In genomic region chr9:86092998-86093397, GRCm38 (mm10) we compare ENCODE assay signal across 31 mouse cellular contexts.
DNase-seq lines count a peak whose midpoint lies in the region; ATAC-seq and TF ChIP-seq lines count a peak whose summit lies in the region.
"Had no signal": no experiment of that assay in that cellular context is flagged by ENCODE, and none has a peak within 500 bp of the region (broad histone marks: within the 10 kb centered on the region; RNA-seq: fewer than 3 reads in every experiment).

No protein-coding gene starts in this region.

- no peak for TF ChIP-seq POLR2A in kidney, adult 2 months (IDR thresholded peaks at IDR 0.05; ENCODE audit: low read depth, low read length)

- TF ChIP-seq CTCF in kidney, postnatal 0 days (IDR thresholded peaks at IDR 0.05; ENCODE audit: low read depth): no peak
- no peak for TF ChIP-seq CTCF in kidney, adult 2 months (conservative IDR thresholded peaks at IDR 0.05; ENCODE audit: insufficient read depth, insufficient read length, low read depth, low read length)

- no peaks in the 10 kb centered on the region for H3K9me3 ChIP-seq in hindbrain, embryonic 11.5 days (ENCODE audit: control insufficient read depth, low read length)
- H3K9me3 ChIP-seq in hindbrain, embryonic 10.5 days: no peaks in the 10 kb centered on the region
- H3K9me3 ChIP-seq in kidney, embryonic 14.5 days (ENCODE audit: control insufficient read depth, low read length): no peaks in the 10 kb centered on the region
- H3K9me3 ChIP-seq in kidney, postnatal 0 days (replicated peaks; ENCODE audit: low read length): no peaks in the 10 kb centered on the region
- H3K9me3 ChIP-seq: embryonic facial prominence, embryonic 10.5 days; embryonic facial prominence, embryonic 13.5 days; forebrain, embryonic 12.5 days; forebrain, embryonic 15.5 days; G1E; heart, embryonic 10.5 days; heart, embryonic 13.5 days had no signal

- H3K36me3 ChIP-seq in hindbrain, embryonic 11.5 days (ENCODE audit: control insufficient read depth, insufficient read depth, low read length): no peaks in the 10 kb centered on the region
- no peaks in the 10 kb centered on the region for H3K36me3 ChIP-seq in hindbrain, embryonic 10.5 days
- H3K36me3 ChIP-seq in kidney, embryonic 14.5 days (ENCODE audit: control insufficient read depth, insufficient read depth, low read length): no peaks in the 10 kb centered on the region
- no peaks in the 10 kb centered on the region for H3K36me3 ChIP-seq in kidney, postnatal 0 days (ENCODE audit: insufficient read depth, low read length)
- no peaks in the 10 kb centered on the region for H3K36me3 ChIP-seq in kidney, adult 2 months (ENCODE audit: control insufficient read depth, insufficient read depth, low read length)
- H3K36me3 ChIP-seq: embryonic facial prominence, embryonic 10.5 days; embryonic facial prominence, embryonic 13.5 days; forebrain, embryonic 12.5 days; forebrain, embryonic 15.5 days; G1E; heart, embryonic 10.5 days; heart, embryonic 13.5 days had no signal

- ATAC-seq in hindbrain, embryonic 11.5 days (ENCODE audit: low FRiP score): peak; percentile 83
- ATAC-seq in kidney, embryonic 14.5 days (ENCODE audit: low FRiP score, low TSS enrichment): peak; percentile 86
- ATAC-seq in kidney, postnatal 0 days (replicated peaks; ENCODE audit: low FRiP score, low read depth): peak; percentile 23; the same call in 1 of the 2 replicates
- ATAC-seq: forebrain, embryonic 15.5 days; hindbrain, postnatal 0 days; inflammation-experienced regulatory T-cells, adult 6 months; Patski had no signal

- H3K27ac ChIP-seq in hindbrain, embryonic 11.5 days (ENCODE audit: low read depth, low read length): no peak overlapping the region
- H3K27ac ChIP-seq in hindbrain, embryonic 10.5 days: no peak overlapping the region
- no peak overlapping the region for H3K27ac ChIP-seq in kidney, embryonic 14.5 days (ENCODE audit: low read depth, low read length)
- no peak overlapping the region for H3K27ac ChIP-seq in kidney, postnatal 0 days
- no peak overlapping the region for H3K27ac ChIP-seq in kidney, adult 2 months (ENCODE audit: insufficient read depth, low read depth, low read length)
- H3K27ac ChIP-seq: embryonic facial prominence, embryonic 10.5 days; embryonic facial prominence, embryonic 13.5 days; forebrain, embryonic 12.5 days; forebrain, embryonic 15.5 days; heart, adult 2 months; heart, embryonic 10.5 days; heart, embryonic 13.5 days; hindbrain, postnatal 0 days had no signal

- H3K9ac ChIP-seq in hindbrain, embryonic 11.5 days (ENCODE audit: low read depth, low read length): no peak overlapping the region
- no peak overlapping the region for H3K9ac ChIP-seq in kidney, embryonic 14.5 days (ENCODE audit: low read depth, low read length)
- no peak overlapping the region for H3K9ac ChIP-seq in kidney, postnatal 0 days (ENCODE audit: low read depth, low read length)
- H3K9ac ChIP-seq: embryonic facial prominence, embryonic 13.5 days; forebrain, embryonic 12.5 days; forebrain, embryonic 15.5 days; heart, embryonic 13.5 days had no signal

- no peak overlapping the region for H3K4me2 ChIP-seq in hindbrain, embryonic 11.5 days (replicated peaks; ENCODE audit: low read depth, low read length)
- H3K4me2 ChIP-seq in kidney, embryonic 14.5 days (replicated peaks; ENCODE audit: low read depth, low read length): no peak overlapping the region
- no peak overlapping the region for H3K4me2 ChIP-seq in kidney, postnatal 0 days (ENCODE audit: low read length)
- H3K4me2 ChIP-seq: embryonic facial prominence, embryonic 13.5 days; forebrain, embryonic 12.5 days; forebrain, embryonic 15.5 days; heart, embryonic 13.5 days had no signal

- H3K4me1 ChIP-seq in hindbrain, embryonic 11.5 days (replicated peaks; ENCODE audit: control insufficient read depth, insufficient read depth, low read length): no peaks in the 10 kb centered on the region
- peaks cover 9% of the 10 kb centered on the region for H3K4me1 ChIP-seq in hindbrain, embryonic 10.5 days (replicated peaks)
- no peaks in the 10 kb centered on the region for H3K4me1 ChIP-seq in kidney, embryonic 14.5 days (ENCODE audit: control insufficient read depth, insufficient read depth, low read length)
- no peaks in the 10 kb centered on the region for H3K4me1 ChIP-seq in kidney, postnatal 0 days (replicated peaks; ENCODE audit: insufficient read depth, low read length)
- no peaks in the 10 kb centered on the region for H3K4me1 ChIP-seq in kidney, adult 2 months (ENCODE audit: control insufficient read depth, insufficient read depth, low read length)
- H3K4me1 ChIP-seq: embryonic facial prominence, embryonic 10.5 days; forebrain, embryonic 12.5 days; forebrain, embryonic 15.5 days; heart, embryonic 10.5 days; heart, embryonic 13.5 days had no signal

- no peak overlapping the region for H3K4me3 ChIP-seq in hindbrain, embryonic 11.5 days (ENCODE audit: low read depth, low read length)
- H3K4me3 ChIP-seq in hindbrain, embryonic 10.5 days: no peak overlapping the region
- H3K4me3 ChIP-seq in kidney, embryonic 14.5 days (ENCODE audit: low read length): no peak overlapping the region
- no peak overlapping the region for H3K4me3 ChIP-seq in kidney, postnatal 0 days (replicated peaks; ENCODE audit: low read depth, low read length)
- no peak overlapping the region for H3K4me3 ChIP-seq in kidney, adult 2 months (ENCODE audit: insufficient read depth, low read depth, low read length)
- H3K4me3 ChIP-seq: embryonic facial prominence, embryonic 10.5 days; embryonic facial prominence, embryonic 13.5 days; erythroblast, embryonic 14.5 days; forebrain, embryonic 12.5 days; forebrain, embryonic 15.5 days; heart, adult 2 months; heart, embryonic 10.5 days; heart, embryonic 13.5 days had no signal

- no peaks in the 10 kb centered on the region for H3K27me3 ChIP-seq in hindbrain, embryonic 11.5 days (ENCODE audit: control insufficient read depth, insufficient read depth, low read length)
- H3K27me3 ChIP-seq in hindbrain, embryonic 10.5 days (ENCODE audit: insufficient read depth, poor library complexity, severe bottlenecking): no peaks in the 10 kb centered on the region
- no peaks in the 10 kb centered on the region for H3K27me3 ChIP-seq in kidney, embryonic 14.5 days (ENCODE audit: control insufficient read depth, insufficient read depth, low read length)
- no peaks in the 10 kb centered on the region for H3K27me3 ChIP-seq in kidney, postnatal 0 days (ENCODE audit: insufficient read depth, low read length)
- no peaks in the 10 kb centered on the region for H3K27me3 ChIP-seq in kidney, adult 2 months (replicated peaks; ENCODE audit: control insufficient read depth, insufficient read depth, low read length)
- H3K27me3 ChIP-seq: CH12.LX; embryonic facial prominence, embryonic 13.5 days; forebrain, embryonic 12.5 days; forebrain, embryonic 15.5 days; heart, embryonic 13.5 days had no signal

- no peak for DNase-seq in hindbrain, embryonic 11.5 days (ENCODE audit: low spot score)
- DNase-seq in hindbrain, embryonic 10.5 days (ENCODE audit: low spot score): no peak
- DNase-seq in kidney, postnatal 25 days: no peak
- DNase-seq in kidney, postnatal 0 days (ENCODE audit: low spot score): peak; percentile 32
- DNase-seq in kidney, adult 2 months: no peak
- peak; percentile 18 for DNase-seq in mesoderm, embryonic 11.5 days (ENCODE audit: low read depth, low spot score)
- no peak for DNase-seq in gastrocnemius, postnatal 25 days
- DNase-seq: adrenal gland, postnatal 10 days; adrenal gland, postnatal 36 days; B cell, adult 2 months; cerebellum, adult 18-20 months; cerebellum, adult 9-10 months; cerebellum, postnatal 14 days; embryo, embryonic 11 days; gastrocnemius, postnatal 36 days; heart, adult 2 months; heart, postnatal 14 days; heart, postnatal 4 days had no signal

Comparison
In these comparisons a context has a peak if more than half of its experiments do, and no peak if none do; other contexts are left out.
1. DNase-seq: peak in kidney, postnatal 0 days (single experiment) and mesoderm, embryonic 11.5 days (single experiment); none in hindbrain, embryonic 11.5 days (single experiment), hindbrain, embryonic 10.5 days (single experiment), kidney, postnatal 25 days (0 of 2), kidney, adult 2 months (single experiment) and gastrocnemius, postnatal 25 days (single experiment).
2. ATAC-seq: peak in every context shown above with its lines; median percentile 86 in kidney, embryonic 14.5 days; 83 in hindbrain, embryonic 11.5 days; 23 in kidney, postnatal 0 days.